Mouse (Mus musculus) forebrain, embryonic 10.5 days (tissue): ENCODE data around the gene Cep170. TPM values are rescaled to one million over a fixed set of nuclear protein-coding genes. Genes with fewer than 3 reads are reported as not detected.

ENCODE experiments used
- DNase-seq: peaks from one replicate; pipeline ENCODE4 v3.0.0-alpha.2; 2017; ENCODE audit warnings: low spot score; ENCODE audit errors: extremely low spot score
- H3K27ac ChIP-seq: fragments of 300-500 bp; sonication (generic); 2 replicates; pipeline ENCODE4 v1.5.1; 2016; ENCODE audit warnings: mild to moderate bottlenecking
- H3K27me3 ChIP-seq: fragments of 300-500 bp; sonication (generic); 2 replicates; pipeline ENCODE4 v1.6.1; 2016; ENCODE audit warnings: mild to moderate bottlenecking; ENCODE audit not compliant: poor library complexity, severe bottlenecking
- H3K36me3 ChIP-seq: fragments of 300-500 bp; sonication (generic); replicated peaks from 2 replicates; pipeline ENCODE4 v1.6.1; 2016; ENCODE audit warnings: mild to moderate bottlenecking, moderate library complexity
- H3K4me1 ChIP-seq: fragments of 300-500 bp; sonication (generic); 2 replicates; pipeline ENCODE4 v1.6.1; 2016
- H3K4me3 ChIP-seq: fragments of 300-500 bp; sonication (generic); 2 replicates; pipeline ENCODE4 v1.5.1; 2016; ENCODE audit warnings: mild to moderate bottlenecking, moderate library complexity
- H3K9me3 ChIP-seq: fragments of 300-500 bp; sonication (generic); 2 replicates; pipeline ENCODE4 v1.6.1; 2016; ENCODE audit warnings: mild to moderate bottlenecking, moderate library complexity
- whole genome bisulfite sequencing: fragments of 180-500 bp; shearing (Covaris S2); methylation state at CpG from one replicate; pipeline ENCODE4 v1.1.7; 2016; 5-methylcytosine and 5-hydroxymethylcytosine counted together
- microRNA counts: library from miRNA; unstranded; fragments of <30 nt; microRNA quantifications from one replicate; lab custom pipeline; 2017
- microRNA-seq: library from miRNA; unstranded; fragments of <30 nt; microRNA quantifications from one replicate; pipeline ENCODE4, GENCODE M21; 2017
- polyA plus RNA-seq: library from polyadenylated mRNA; unstranded; fragments of >200 nt; fragmentation: Nextera tagmentation; extraction: Ambion mirVana; gene quantifications from 2 replicates; pipeline ENCODE4 v1.2.1, GENCODE M21; 2016

Gene Cep170
- polyA plus RNA-seq, 1 experiment from 2014 or later, result 30.7 TPM

DNA sequence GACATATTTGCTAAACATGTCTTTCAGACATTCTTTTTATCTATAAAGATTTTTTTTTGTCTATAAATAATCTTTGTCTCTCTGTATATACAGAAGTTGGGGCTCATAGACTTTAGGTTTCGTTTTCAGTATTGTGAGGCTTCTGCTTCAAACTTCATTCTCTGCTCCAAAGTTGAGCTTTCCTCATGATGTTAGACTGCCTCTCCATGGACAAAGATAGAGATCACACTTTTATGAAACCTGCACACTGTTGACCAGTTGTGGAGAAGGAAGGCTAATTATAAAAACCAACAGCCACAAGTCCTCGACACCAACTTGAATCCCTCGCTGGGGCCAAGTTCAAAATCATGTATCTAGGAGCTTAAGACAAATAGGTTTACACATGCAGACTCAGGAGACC is 115.2 kb downstream of the Cep170 start:
- 84% methylated on average over 3 of the region's 3 CpGs for WGBS
- no peaks in the 10 kb centered on the region for H3K36me3 ChIP-seq
- no peaks in the 10 kb centered on the region for H3K9me3 ChIP-seq
- no peak overlapping the region for H3K4me3 ChIP-seq
- no peaks in the 10 kb centered on the region for H3K27me3 ChIP-seq
- no peak for DNase-seq
- H3K27ac ChIP-seq, result no peak overlapping the region
- H3K4me1 ChIP-seq, result no peaks in the 10 kb centered on the region

DNA sequence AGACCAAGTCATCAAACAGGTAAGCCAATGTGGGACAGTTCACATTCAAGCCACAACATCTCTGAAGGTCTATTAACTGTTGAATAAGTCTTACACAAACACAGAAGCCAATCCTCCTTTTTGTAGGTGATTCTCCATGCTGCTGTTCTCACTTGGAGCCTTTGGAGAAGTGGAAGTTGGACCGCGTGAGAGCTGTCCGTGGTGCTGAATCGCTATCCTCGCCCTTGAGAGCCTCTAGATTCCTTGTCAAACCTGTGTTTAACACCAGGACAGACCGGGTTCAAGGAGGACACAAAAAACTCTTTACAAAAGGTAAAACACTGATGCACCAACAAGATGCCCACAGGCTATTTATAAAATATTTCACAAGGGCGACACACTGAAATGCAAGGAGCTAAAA is 116.8 kb downstream of the Cep170 start:
- DNase-seq, result peak; percentile 56
- Histone ChIP-seq H3K9me3 (no peaks in the 10 kb centered on the region), H3K4me3 (no peak overlapping the region), H3K36me3 (no peaks in the 10 kb centered on the region), H3K4me1 (no peaks in the 10 kb centered on the region), H3K27me3 (no peaks in the 10 kb centered on the region), H3K27ac (no peak overlapping the region)
- whole genome bisulfite sequencing, result 19% methylated on average over 7 of the region's 7 CpGs

DNA sequence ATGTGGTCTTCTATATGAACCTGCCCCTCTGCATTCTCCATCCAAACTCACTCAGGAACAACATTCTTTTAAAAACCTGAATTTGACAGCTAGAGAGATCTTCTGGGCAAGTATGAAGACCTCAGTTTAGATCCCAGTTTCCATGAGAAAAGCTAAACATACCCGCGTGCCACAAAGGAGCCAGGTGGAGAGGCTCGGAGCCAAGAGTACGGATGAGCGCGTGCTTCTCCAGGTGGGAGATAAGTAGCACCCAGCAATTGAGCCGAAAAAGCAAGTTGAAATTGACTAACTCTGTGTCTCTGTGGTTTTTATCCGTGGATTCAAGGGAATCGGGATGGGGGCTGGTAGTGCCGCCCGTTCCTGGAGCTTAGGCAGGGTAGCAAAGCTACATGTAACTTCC is 122.8 kb downstream of the Cep170 start:
- Histone ChIP-seq H3K9me3 (no peaks in the 10 kb centered on the region), H3K4me3 (no peak overlapping the region), H3K36me3 (no peaks in the 10 kb centered on the region), H3K27me3 (no peaks in the 10 kb centered on the region), H3K27ac (no peak overlapping the region), H3K4me1 (no peaks in the 10 kb centered on the region)
- no peak for DNase-seq
- 93% methylated on average over 11 of the region's 11 CpGs for WGBS

DNA sequence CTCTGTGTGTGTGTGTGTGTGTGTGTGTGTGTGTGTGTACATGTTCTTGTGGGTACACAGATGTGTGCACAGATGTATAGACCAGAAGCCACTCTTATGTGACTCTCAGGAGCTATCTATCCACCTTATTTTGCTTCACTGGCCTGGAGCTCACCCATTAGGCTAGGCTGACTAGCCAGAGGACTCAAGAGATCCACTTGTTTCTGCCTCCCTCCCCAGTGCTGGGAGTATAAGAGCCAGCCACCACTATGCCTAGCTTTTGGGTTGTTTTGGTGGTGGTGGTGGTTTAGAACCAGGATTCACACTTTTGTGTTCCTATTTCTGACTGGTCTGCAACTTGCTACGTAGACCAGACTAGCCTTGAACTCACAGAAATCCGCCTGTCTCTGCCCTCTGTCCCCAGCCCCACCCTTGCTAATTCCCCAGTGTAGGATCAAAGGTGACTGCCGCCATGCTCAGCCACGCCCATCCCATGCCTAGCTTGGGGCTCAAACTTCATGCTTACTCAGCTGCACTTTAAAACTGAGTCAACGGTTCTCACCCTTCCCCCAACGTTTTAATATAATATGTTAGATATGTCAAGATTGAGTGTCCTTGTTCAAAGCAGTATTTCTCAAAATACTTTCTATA is 125.5 kb downstream of the Cep170 start:
- Histone ChIP-seq H3K27ac (no peak overlapping the region), H3K4me1 (no peaks in the 10 kb centered on the region), H3K27me3 (no peaks in the 10 kb centered on the region), H3K36me3 (no peaks in the 10 kb centered on the region), H3K4me3 (no peak overlapping the region), H3K9me3 (no peaks in the 10 kb centered on the region)
- DNase-seq, result no peak
- WGBS, result 86% methylated on average over 6 of the region's 6 CpGs

MicroRNAs within 50 kb of the gene (microRNA counts, 519-probe panel; counts per million panel counts)
- microRNA mmu-miR-350 (lab: Ali Mortazavi, UCI), result 3,709 counts per million, percentile 75 among the panel's probes with 10 or more counts

Small RNAs within 50 kb of the gene (microRNA-seq; reads per million reads assigned to microRNA genes)
- 858 reads per million, percentile 73 among the genes with 10 or more reads in this experiment for gene Mir350

Other genes with a start within 250 kb of the Cep170 start
- 17.2 and 18.1 TPM in 2 replicates for gene Sdccag8, start 593 bp upstream of the Cep170 start, polyA plus RNA-seq